Mouse (Mus musculus): ENCODE data around the gene 2010111I01Rik.

- no peak for TF ChIP-seq CTCF (IDR thresholded peaks at IDR 0.05; ENCODE audit: low read depth, low read length)
- TF ChIP-seq POLR2A (IDR thresholded peaks at IDR 0.05; ENCODE audit: extremely low read depth, insufficient read depth, low read length), result no peak
These were observed 15.0 kb upstream of the 2010111I01Rik start for GRCm38 (mm10) chr13:62949560-62950188.
